Comparison of ENCODE assay signal across 12 mouse cellular contexts in genomic region chr5:149209328-149209727, GRCm38 (mm10). TPM values are rescaled to one million over a fixed set of nuclear protein-coding genes. Genes with fewer than 3 reads are reported as not detected.
A peak's percentile ranks its signal among the peaks of the same experiment; 100 is the strongest.
DNase-seq lines count a peak whose midpoint lies in the region; ATAC-seq lines count a peak whose summit lies in the region.
"Had no signal": no experiment of that assay in that cellular context is flagged by ENCODE, and none has a peak within 500 bp of the region (broad histone marks: within the 10 kb centered on the region; RNA-seq: fewer than 3 reads in every experiment).

No protein-coding gene starts in this region.

- peaks cover 30% of the 10 kb centered on the region for H3K36me3 ChIP-seq in heart, embryonic 11.5 days (ENCODE audit: control insufficient read depth, insufficient read depth, low read length)
- H3K36me3 ChIP-seq in hindbrain, embryonic 14.5 days (replicated peaks; ENCODE audit: control insufficient read depth, insufficient read depth) = peaks cover 82% of the 10 kb centered on the region
- peaks cover 32% of the 10 kb centered on the region for H3K36me3 ChIP-seq in midbrain, embryonic 15.5 days (replicated peaks)
- peaks cover 72% of the 10 kb centered on the region for H3K36me3 ChIP-seq in kidney, embryonic 14.5 days (ENCODE audit: control insufficient read depth, insufficient read depth, low read length)

- WGBS in heart, embryonic 11.5 days (ENCODE audit: insufficient replicate concordance) = 77% methylated on average over 8 of the region's 8 CpGs
- 9% methylated on average over 8 of the region's 8 CpGs for WGBS in hindbrain, embryonic 14.5 days
- 19% methylated on average over 8 of the region's 8 CpGs for WGBS in midbrain, embryonic 15.5 days
- WGBS in kidney, embryonic 14.5 days = 86% methylated on average over 8 of the region's 8 CpGs

- H3K9me3 ChIP-seq in heart, embryonic 11.5 days (replicated peaks; ENCODE audit: control insufficient read depth, low read length) = no peaks in the 10 kb centered on the region
- no peaks in the 10 kb centered on the region for H3K9me3 ChIP-seq in hindbrain, embryonic 14.5 days (ENCODE audit: control insufficient read depth, low read length)
- H3K9me3 ChIP-seq in midbrain, embryonic 15.5 days = no peaks in the 10 kb centered on the region
- no peaks in the 10 kb centered on the region for H3K9me3 ChIP-seq in kidney, embryonic 14.5 days (ENCODE audit: control insufficient read depth, low read length)
- H3K9me3 ChIP-seq: intestine, embryonic 15.5 days; limb, embryonic 15.5 days had no signal

- H3K27ac ChIP-seq in heart, embryonic 11.5 days (ENCODE audit: low read depth, low read length) = no peak overlapping the region
- no peak overlapping the region for H3K27ac ChIP-seq in hindbrain, embryonic 14.5 days
- H3K27ac ChIP-seq in midbrain, embryonic 15.5 days = peak overlapping the region; percentile 34; the same call in 1 of the 2 replicates
- H3K27ac ChIP-seq in kidney, embryonic 14.5 days (ENCODE audit: low read depth, low read length) = no peak overlapping the region
- H3K27ac ChIP-seq: intestine, embryonic 15.5 days; layer of hippocampus, adult 2 months; limb, embryonic 15.5 days had no signal

- H3K9ac ChIP-seq in heart, embryonic 11.5 days (ENCODE audit: low read depth, low read length) = no peak overlapping the region
- H3K9ac ChIP-seq in hindbrain, embryonic 14.5 days = no peak overlapping the region
- H3K9ac ChIP-seq in midbrain, embryonic 15.5 days = no peak overlapping the region
- H3K9ac ChIP-seq in kidney, embryonic 14.5 days (ENCODE audit: low read depth, low read length) = no peak overlapping the region
- H3K9ac ChIP-seq: intestine, embryonic 15.5 days; limb, embryonic 15.5 days had no signal

- no peak for DNase-seq in heart, adult 8-10 months (ENCODE audit: low spot score)
- peak; percentile 80 for DNase-seq in embryo, embryonic 10.5 days (ENCODE audit: low spot score)
- DNase-seq in hindbrain, embryonic 14.5 days (ENCODE audit: low spot score) = peak; percentile 50
- DNase-seq in ovary, postnatal 36 days (ENCODE audit: low spot score) = no peak
- no peak for DNase-seq in testis, postnatal 14 days (ENCODE audit: low spot score)
- DNase-seq: cerebellum, postnatal 14 days had no signal

- H3K4me3 ChIP-seq in heart, embryonic 11.5 days (ENCODE audit: low read depth, low read length) = no peak overlapping the region
- no peak overlapping the region for H3K4me3 ChIP-seq in hindbrain, embryonic 14.5 days (replicated peaks; ENCODE audit: low read length)
- H3K4me3 ChIP-seq in midbrain, embryonic 15.5 days = no peak overlapping the region
- no peak overlapping the region for H3K4me3 ChIP-seq in kidney, embryonic 14.5 days (ENCODE audit: low read length)
- H3K4me3 ChIP-seq: intestine, embryonic 15.5 days; layer of hippocampus, adult 2 months; limb, embryonic 15.5 days had no signal

- peaks cover 3% of the 10 kb centered on the region; the same call in 1 of the 2 replicates for H3K4me1 ChIP-seq in heart, embryonic 11.5 days (ENCODE audit: control insufficient read depth, insufficient read depth, low read length)
- no peaks in the 10 kb centered on the region for H3K4me1 ChIP-seq in hindbrain, embryonic 14.5 days (replicated peaks; ENCODE audit: control insufficient read depth, insufficient read depth, low read length)
- peaks cover 17% of the 10 kb centered on the region; the same call in 1 of the 2 replicates for H3K4me1 ChIP-seq in midbrain, embryonic 15.5 days
- no peaks in the 10 kb centered on the region for H3K4me1 ChIP-seq in kidney, embryonic 14.5 days (ENCODE audit: control insufficient read depth, insufficient read depth, low read length)
- H3K4me1 ChIP-seq: intestine, embryonic 15.5 days; limb, embryonic 15.5 days had no signal

- 0 out of 2 replicates have a peak overlapping the region, but pooled peaks have one; percentile 8 for H3K4me2 ChIP-seq in heart, embryonic 11.5 days
- no peak overlapping the region for H3K4me2 ChIP-seq in hindbrain, embryonic 14.5 days (replicated peaks)
- no peak overlapping the region for H3K4me2 ChIP-seq in midbrain, embryonic 15.5 days
- H3K4me2 ChIP-seq in kidney, embryonic 14.5 days (replicated peaks; ENCODE audit: low read depth, low read length) = no peak overlapping the region
- H3K4me2 ChIP-seq: intestine, embryonic 15.5 days; limb, embryonic 15.5 days had no signal

- H3K27me3 ChIP-seq in heart, embryonic 11.5 days (ENCODE audit: control insufficient read depth, insufficient read depth, low read length) = no peaks in the 10 kb centered on the region
- H3K27me3 ChIP-seq in hindbrain, embryonic 14.5 days (ENCODE audit: control insufficient read depth, insufficient read depth, low read length) = no peaks in the 10 kb centered on the region
- no peaks in the 10 kb centered on the region for H3K27me3 ChIP-seq in midbrain, embryonic 15.5 days (replicated peaks)
- H3K27me3 ChIP-seq in kidney, embryonic 14.5 days (ENCODE audit: control insufficient read depth, insufficient read depth, low read length) = no peaks in the 10 kb centered on the region
- H3K27me3 ChIP-seq: intestine, embryonic 15.5 days; limb, embryonic 15.5 days had no signal

- no peak for ATAC-seq in heart, embryonic 11.5 days (replicated peaks; ENCODE audit: insufficient number of reproducible peaks, low FRiP score, low TSS enrichment)
- peak; percentile 68 for ATAC-seq in hindbrain, embryonic 14.5 days (ENCODE audit: low FRiP score)
- ATAC-seq in midbrain, embryonic 15.5 days (replicated peaks) = peak; percentile 91
- no peak for ATAC-seq in kidney, embryonic 14.5 days (ENCODE audit: low FRiP score, low TSS enrichment)
- ATAC-seq: intestine, embryonic 15.5 days had no signal

RNA-seq across cellular contexts. Expression of gene Hmgb1, which starts 25.0 kb away (rescaled TPM):
- polyA plus RNA-seq in heart, embryonic 11.5 days (2014; fragmentation: Nextera tagmentation; extraction: Ambion mirVana) = 871 and 1,031 TPM in 2 replicates
- total RNA-seq in heart, adult 8-10 months (2022) = 10 to 100 TPM; 77.8 to 97.3 (median 89.0) TPM
- polyA plus RNA-seq in hindbrain, embryonic 14.5 days (2014; fragmentation: Nextera tagmentation; extraction: Ambion mirVana) = 708 and 792 TPM in 2 replicates
- 690 and 713 TPM in 2 replicates for polyA plus RNA-seq in midbrain, embryonic 15.5 days (2015; fragmentation: Nextera tagmentation; extraction: Ambion mirVana)
- 1,862 and 2,225 TPM in 2 replicates for polyA plus RNA-seq in kidney, embryonic 14.5 days (2014; fragmentation: Nextera tagmentation; extraction: Ambion mirVana)

RNA-seq across cellular contexts. Expression of gene Uspl1, which starts 25.2 kb away (rescaled TPM):
- polyA plus RNA-seq in heart, embryonic 11.5 days (2014; fragmentation: Nextera tagmentation; extraction: Ambion mirVana) = 40.3 and 42.8 TPM in 2 replicates
- 10 to 100 TPM; 18.6 to 24.4 (median 21.0) TPM for total RNA-seq in heart, adult 8-10 months (2022)
- polyA plus RNA-seq in hindbrain, embryonic 14.5 days (2014; fragmentation: Nextera tagmentation; extraction: Ambion mirVana) = 65.7 and 67.0 TPM in 2 replicates
- polyA plus RNA-seq in midbrain, embryonic 15.5 days (2015; fragmentation: Nextera tagmentation; extraction: Ambion mirVana) = 54.3 and 56.1 TPM in 2 replicates
- 44.2 and 53.9 TPM in 2 replicates for polyA plus RNA-seq in kidney, embryonic 14.5 days (2014; fragmentation: Nextera tagmentation; extraction: Ambion mirVana)

RNA-seq across cellular contexts. Expression of gene Alox5ap, which starts 55.2 kb away (rescaled TPM):
- polyA plus RNA-seq in heart, embryonic 11.5 days (2014; fragmentation: Nextera tagmentation; extraction: Ambion mirVana) = 5.2 and 6.4 TPM in 2 replicates
- 10 to 100 TPM in 3 of 4 experiments, 1 to 10 TPM in 1; 7.2 to 27.9 (median 12.8) TPM for total RNA-seq in heart, adult 8-10 months (2022)
- 9.5 and 14.8 TPM in 2 replicates for polyA plus RNA-seq in hindbrain, embryonic 14.5 days (2014; fragmentation: Nextera tagmentation; extraction: Ambion mirVana)
- polyA plus RNA-seq in midbrain, embryonic 15.5 days (2015; fragmentation: Nextera tagmentation; extraction: Ambion mirVana) = 10.0 and 11.1 TPM in 2 replicates
- polyA plus RNA-seq in kidney, embryonic 14.5 days (2014; fragmentation: Nextera tagmentation; extraction: Ambion mirVana) = 12.6 and 12.8 TPM in 2 replicates

Comparison
In these comparisons a context has a peak if more than half of its experiments do, and no peak if none do; other contexts are left out.
1. ATAC-seq: peak in hindbrain, embryonic 14.5 days (single experiment) and midbrain, embryonic 15.5 days (single experiment); none in heart, embryonic 11.5 days (single experiment) and kidney, embryonic 14.5 days (single experiment).
2. DNase-seq: peak in embryo, embryonic 10.5 days (single experiment) and hindbrain, embryonic 14.5 days (single experiment); none in heart, adult 8-10 months (single experiment), ovary, postnatal 36 days (single experiment) and testis, postnatal 14 days (single experiment).